Mouse (Mus musculus): ENCODE results near the gene Dennd1a. TPM values are rescaled to one million over a fixed set of nuclear protein-coding genes. Genes with fewer than 3 reads are reported as not detected.

The Dennd1a gene
- polyA plus RNA-seq, 1 experiment: 7.7 TPM

GRCm38 (mm10) chr2:38168606-38169005 is 118.6 kb downstream of the Dennd1a start:
- Histone ChIP-seq H3K36me3 (ENCODE audit: control insufficient read depth, insufficient read depth) (no peaks in the 10 kb centered on the region), H3K79me2 (ENCODE audit: control insufficient read depth, insufficient read depth) (no peaks in the 10 kb centered on the region), H3K4me3 (ENCODE audit: insufficient read depth, poor library complexity, severe bottlenecking) (no peak overlapping the region), H3ac (ENCODE audit: control insufficient read depth, insufficient read length, low read depth) (no peak overlapping the region), H3K79me3 (ENCODE audit: low read depth) (peaks cover 3% of the 10 kb centered on the region), H3K27me3 (ENCODE audit: control insufficient read depth, insufficient read depth, insufficient read length) (no peaks in the 10 kb centered on the region)
- TF ChIP-seq CEBPB (IDR thresholded peaks at IDR 0.05; ENCODE audit: low read depth) (no peak), FOSL1 (IDR thresholded peaks at IDR 0.05; ENCODE audit: insufficient read depth, low read length, poor library complexity, severe bottlenecking) (no peak), USF1 (IDR thresholded peaks at IDR 0.05; ENCODE audit: low read depth) (no peak), MAX (IDR thresholded peaks at IDR 0.05) (no peak), CTCF (IDR thresholded peaks at IDR 0.05; ENCODE audit: control insufficient read depth, insufficient read depth, insufficient read length) (no peak), MYOD1 (IDR thresholded peaks at IDR 0.05; ENCODE audit: control insufficient read depth, insufficient read length, low read depth) (no peak), MYOG (IDR thresholded peaks at IDR 0.05; ENCODE audit: control insufficient read depth, extremely low read depth, insufficient read length) (no peak)

- Histone ChIP-seq H3ac (ENCODE audit: control insufficient read depth, insufficient read length, low read depth) (no peak overlapping the region), H3K4me3 (ENCODE audit: insufficient read depth, poor library complexity, severe bottlenecking) (no peak overlapping the region), H3K79me2 (ENCODE audit: control insufficient read depth, insufficient read depth) (no peaks in the 10 kb centered on the region), H3K79me3 (ENCODE audit: low read depth) (peaks cover 5% of the 10 kb centered on the region), H3K27me3 (ENCODE audit: control insufficient read depth, insufficient read depth, insufficient read length) (no peaks in the 10 kb centered on the region), H3K36me3 (ENCODE audit: control insufficient read depth, insufficient read depth) (no peaks in the 10 kb centered on the region)
- TF ChIP-seq CEBPB (IDR thresholded peaks at IDR 0.05; ENCODE audit: low read depth): no peak
- no peak for TF ChIP-seq CTCF (IDR thresholded peaks at IDR 0.05; ENCODE audit: control insufficient read depth, insufficient read depth, insufficient read length)
- TF ChIP-seq FOSL1 (IDR thresholded peaks at IDR 0.05; ENCODE audit: insufficient read depth, low read length, poor library complexity, severe bottlenecking): no peak
- TF ChIP-seq MYOD1 (IDR thresholded peaks at IDR 0.05; ENCODE audit: control insufficient read depth, insufficient read length, low read depth): no peak
- no peak for TF ChIP-seq MAX (IDR thresholded peaks at IDR 0.05)
- TF ChIP-seq MYOG (IDR thresholded peaks at IDR 0.05; ENCODE audit: control insufficient read depth, extremely low read depth, insufficient read length): no peak
- no peak for TF ChIP-seq USF1 (IDR thresholded peaks at IDR 0.05; ENCODE audit: low read depth)
Measured at GRCm38 (mm10) chr2:38165966-38166365, 121.2 kb downstream of the Dennd1a start.

- no peaks in the 10 kb centered on the region for H3K27me3 ChIP-seq (ENCODE audit: control insufficient read depth, insufficient read depth, insufficient read length)
- H3K4me3 ChIP-seq (ENCODE audit: insufficient read depth, poor library complexity, severe bottlenecking): no peak overlapping the region
- H3K79me3 ChIP-seq (ENCODE audit: low read depth): peaks cover 5% of the 10 kb centered on the region
- TF ChIP-seq MYOG (IDR thresholded peaks at IDR 0.05; ENCODE audit: control insufficient read depth, extremely low read depth, insufficient read length) (no peak), FOSL1 (IDR thresholded peaks at IDR 0.05; ENCODE audit: insufficient read depth, low read length, poor library complexity, severe bottlenecking) (no peak), CEBPB (IDR thresholded peaks at IDR 0.05; ENCODE audit: low read depth) (no peak), MAX (IDR thresholded peaks at IDR 0.05) (no peak), CTCF (IDR thresholded peaks at IDR 0.05; ENCODE audit: control insufficient read depth, insufficient read depth, insufficient read length) (no peak), USF1 (IDR thresholded peaks at IDR 0.05; ENCODE audit: low read depth) (no peak), MYOD1 (IDR thresholded peaks at IDR 0.05; ENCODE audit: control insufficient read depth, insufficient read length, low read depth) (no peak)
- H3K79me2 ChIP-seq (ENCODE audit: control insufficient read depth, insufficient read depth): no peaks in the 10 kb centered on the region
- H3K36me3 ChIP-seq (ENCODE audit: control insufficient read depth, insufficient read depth): no peaks in the 10 kb centered on the region
- no peak overlapping the region for H3ac ChIP-seq (ENCODE audit: control insufficient read depth, insufficient read length, low read depth)
Measured at GRCm38 (mm10) chr2:38164326-38165035, 122.7 kb downstream of the Dennd1a start.

- H3K36me3 ChIP-seq (ENCODE audit: control insufficient read depth, insufficient read depth): no peaks in the 10 kb centered on the region
- H3ac ChIP-seq (ENCODE audit: control insufficient read depth, insufficient read length, low read depth): no peak overlapping the region
- H3K4me3 ChIP-seq (ENCODE audit: insufficient read depth, poor library complexity, severe bottlenecking): no peak overlapping the region
- no peaks in the 10 kb centered on the region for H3K79me2 ChIP-seq (ENCODE audit: control insufficient read depth, insufficient read depth)
- peaks cover 5% of the 10 kb centered on the region for H3K79me3 ChIP-seq (ENCODE audit: low read depth)
- no peak for TF ChIP-seq FOSL1 (IDR thresholded peaks at IDR 0.05; ENCODE audit: insufficient read depth, low read length, poor library complexity, severe bottlenecking)
- H3K27me3 ChIP-seq (ENCODE audit: control insufficient read depth, insufficient read depth, insufficient read length): no peaks in the 10 kb centered on the region
Measured at GRCm38 (mm10) chr2:38162486-38162885, 124.7 kb downstream of the Dennd1a start.

GRCm38 (mm10) chr2:38161484-38161883 is 125.7 kb downstream of the Dennd1a start:
- Histone ChIP-seq H3K79me2 (ENCODE audit: control insufficient read depth, insufficient read depth) (no peaks in the 10 kb centered on the region), H3K4me3 (ENCODE audit: insufficient read depth, poor library complexity, severe bottlenecking) (no peak overlapping the region), H3K36me3 (ENCODE audit: control insufficient read depth, insufficient read depth) (no peaks in the 10 kb centered on the region), H3ac (ENCODE audit: control insufficient read depth, insufficient read length, low read depth) (no peak overlapping the region), H3K79me3 (ENCODE audit: low read depth) (peaks cover 5% of the 10 kb centered on the region), H3K27me3 (ENCODE audit: control insufficient read depth, insufficient read depth, insufficient read length) (no peaks in the 10 kb centered on the region)
- no peak for TF ChIP-seq CEBPB (IDR thresholded peaks at IDR 0.05; ENCODE audit: low read depth)
- no peak for TF ChIP-seq MYOG (IDR thresholded peaks at IDR 0.05; ENCODE audit: control insufficient read depth, extremely low read depth, insufficient read length)
- TF ChIP-seq USF1 (IDR thresholded peaks at IDR 0.05; ENCODE audit: low read depth): no peak
- no peak for TF ChIP-seq CTCF (IDR thresholded peaks at IDR 0.05; ENCODE audit: control insufficient read depth, insufficient read depth, insufficient read length)
- TF ChIP-seq MYOD1 (IDR thresholded peaks at IDR 0.05; ENCODE audit: control insufficient read depth, insufficient read length, low read depth): no peak
- TF ChIP-seq MAX (IDR thresholded peaks at IDR 0.05): no peak
- TF ChIP-seq FOSL1 (IDR thresholded peaks at IDR 0.05; ENCODE audit: insufficient read depth, low read length, poor library complexity, severe bottlenecking): no peak

GRCm38 (mm10) chr2:38159736-38160135 is 127.5 kb downstream of the Dennd1a start:
- Histone ChIP-seq H3K27me3 (ENCODE audit: control insufficient read depth, insufficient read depth, insufficient read length) (no peaks in the 10 kb centered on the region), H3K79me2 (ENCODE audit: control insufficient read depth, insufficient read depth) (no peaks in the 10 kb centered on the region), H3K36me3 (ENCODE audit: control insufficient read depth, insufficient read depth) (no peaks in the 10 kb centered on the region), H3ac (ENCODE audit: control insufficient read depth, insufficient read length, low read depth) (no peak overlapping the region), H3K4me3 (ENCODE audit: insufficient read depth, poor library complexity, severe bottlenecking) (no peak overlapping the region), H3K79me3 (ENCODE audit: low read depth) (peaks cover 3% of the 10 kb centered on the region)
- TF ChIP-seq CEBPB (IDR thresholded peaks at IDR 0.05; ENCODE audit: low read depth) (no peak), FOSL1 (IDR thresholded peaks at IDR 0.05; ENCODE audit: insufficient read depth, low read length, poor library complexity, severe bottlenecking) (no peak), MYOD1 (IDR thresholded peaks at IDR 0.05; ENCODE audit: control insufficient read depth, insufficient read length, low read depth) (no peak), MYOG (IDR thresholded peaks at IDR 0.05; ENCODE audit: control insufficient read depth, extremely low read depth, insufficient read length) (no peak), USF1 (IDR thresholded peaks at IDR 0.05; ENCODE audit: low read depth) (no peak), MAX (IDR thresholded peaks at IDR 0.05) (no peak), CTCF (IDR thresholded peaks at IDR 0.05; ENCODE audit: control insufficient read depth, insufficient read depth, insufficient read length) (no peak)

Measured in C2C12 (cell line).